Mouse (Mus musculus) layer of hippocampus, adult 2 months (tissue): ENCODE results near the gene Zbed3. TPM values are rescaled to one million over a fixed set of nuclear protein-coding genes. Genes with fewer than 3 reads are reported as not detected.

Experiments used
- DNase-seq, 2 experiments: peaks; one replicate each; pipeline ENCODE4 v3.0.0; 2022; ENCODE audit warnings: low spot score in 2 of 2
- H3K27ac ChIP-seq: fragments of 200-600 bp; 2 replicates; pipeline ENCODE4 v1.8.1; 2022
- H3K4me3 ChIP-seq: fragments of 200-600 bp; 2 replicates; pipeline ENCODE4 v1.8.1; 2022; ENCODE audit warnings: mild to moderate bottlenecking
- CTCF ChIP-seq: fragments of 200-600 bp; conservative IDR thresholded peaks from 2 replicates; pipeline ENCODE4 v1.8.1; 2022; ENCODE audit warnings: antibody characterized with exemption, mild to moderate bottlenecking, moderate library complexity
- total RNA-seq, 2 experiments: library from RNA; stranded (reverse); gene quantifications; 2 replicates each; pipeline ENCODE4 v1.2.3; 2021

Zbed3 gene
- total RNA-seq, 2 experiments from 2014 or later, result 14.0 to 16.5 TPM

- peak overlapping the region; percentile 72 for H3K4me3 ChIP-seq
- peak overlapping the region; percentile 97 for H3K27ac ChIP-seq
- DNase-seq, result peak; percentile 42 to 70
- TF ChIP-seq CTCF, result peak; percentile 84
These were observed 676 bp downstream of the Zbed3 start for GRCm38 (mm10) chr13:95323950-95324625.

GRCm38 (mm10) chr13:95324626-95325079, 1.2 kb downstream of the Zbed3 start:
- no peak for DNase-seq
- peak; percentile 30 for TF ChIP-seq CTCF
- Histone ChIP-seq H3K4me3 (peak overlapping the region; percentile 72), H3K27ac (peak overlapping the region; percentile 97)

DNA sequence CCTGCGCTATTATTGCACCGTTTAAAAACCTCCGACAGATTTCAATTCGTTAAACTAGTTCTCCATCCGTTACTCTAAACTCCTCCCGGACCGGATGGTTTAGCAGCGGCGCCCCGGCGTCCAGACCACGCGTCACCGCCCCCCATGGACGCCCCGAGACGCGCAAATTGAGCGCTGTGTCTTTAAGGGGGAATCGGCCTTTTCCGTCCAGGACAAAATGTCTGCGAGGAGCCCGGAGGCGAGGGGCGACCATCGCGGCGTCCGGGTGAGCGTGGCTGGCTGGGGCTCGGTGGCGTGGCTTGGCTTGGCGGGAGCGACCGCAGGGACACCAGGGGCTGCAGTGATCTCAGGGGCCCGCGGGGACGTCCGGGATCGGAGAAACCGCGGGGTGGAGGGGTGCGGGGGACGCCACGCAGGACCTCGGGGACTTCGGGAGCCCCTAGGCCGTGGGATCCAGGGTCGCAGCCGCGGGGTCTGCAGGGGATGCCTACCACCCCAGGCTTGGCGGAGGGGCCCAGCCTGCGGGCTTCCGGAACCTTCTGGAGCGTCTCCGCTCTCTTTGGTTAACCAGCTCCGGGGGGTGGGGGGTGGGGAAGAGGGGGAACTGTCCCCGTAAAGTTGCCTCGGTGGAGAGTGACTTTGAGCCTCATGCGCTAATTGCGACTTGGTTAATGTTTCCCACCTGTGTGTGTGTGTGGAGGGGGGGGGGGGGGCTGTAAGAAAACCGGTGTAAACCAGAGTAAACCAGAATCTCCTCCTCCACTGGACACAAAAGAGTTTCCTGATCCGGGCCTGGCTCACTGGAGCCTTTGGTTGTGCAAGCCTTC, 1.9 kb downstream of the Zbed3 start:
- Histone ChIP-seq H3K4me3 (peak overlapping the region; percentile 72), H3K27ac (peak overlapping the region; percentile 97)
- TF ChIP-seq CTCF, result no peak
- peak; percentile 63 to 65 for DNase-seq

DNA sequence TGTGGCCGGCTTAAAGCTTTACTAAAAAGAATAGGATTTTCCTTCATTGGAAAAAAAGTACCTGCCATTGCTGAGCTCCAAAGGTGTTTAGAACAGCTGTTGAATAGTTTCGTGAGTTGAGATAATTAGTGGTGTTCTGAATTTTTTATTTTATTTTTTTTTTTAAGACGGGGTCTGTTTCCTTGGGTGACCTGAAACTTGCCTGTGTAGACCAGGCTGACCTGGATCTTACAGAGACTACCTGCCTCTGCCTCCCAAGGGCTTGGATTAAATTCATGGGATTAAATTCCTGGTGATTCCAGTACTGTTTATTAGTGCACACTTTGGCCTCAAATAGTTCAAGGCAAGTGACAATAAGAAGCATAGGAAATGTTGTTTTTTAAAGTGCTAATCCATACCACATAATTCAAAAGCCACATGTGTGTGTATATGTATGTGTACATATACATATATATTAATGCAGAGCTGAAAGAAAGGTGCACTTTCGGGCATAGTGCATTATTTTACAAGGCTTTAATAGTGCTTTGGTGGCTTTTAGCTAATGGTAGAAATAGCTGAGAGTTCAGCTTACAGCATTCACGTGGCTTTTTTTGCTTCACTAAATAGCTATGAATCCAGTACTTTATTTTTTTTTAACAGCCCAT, 2.6 kb downstream of the Zbed3 start:
- no peak for DNase-seq
- TF ChIP-seq CTCF, result no peak
- Histone ChIP-seq H3K27ac (peak overlapping the region; percentile 97), H3K4me3 (peak overlapping the region; percentile 72)

DNA sequence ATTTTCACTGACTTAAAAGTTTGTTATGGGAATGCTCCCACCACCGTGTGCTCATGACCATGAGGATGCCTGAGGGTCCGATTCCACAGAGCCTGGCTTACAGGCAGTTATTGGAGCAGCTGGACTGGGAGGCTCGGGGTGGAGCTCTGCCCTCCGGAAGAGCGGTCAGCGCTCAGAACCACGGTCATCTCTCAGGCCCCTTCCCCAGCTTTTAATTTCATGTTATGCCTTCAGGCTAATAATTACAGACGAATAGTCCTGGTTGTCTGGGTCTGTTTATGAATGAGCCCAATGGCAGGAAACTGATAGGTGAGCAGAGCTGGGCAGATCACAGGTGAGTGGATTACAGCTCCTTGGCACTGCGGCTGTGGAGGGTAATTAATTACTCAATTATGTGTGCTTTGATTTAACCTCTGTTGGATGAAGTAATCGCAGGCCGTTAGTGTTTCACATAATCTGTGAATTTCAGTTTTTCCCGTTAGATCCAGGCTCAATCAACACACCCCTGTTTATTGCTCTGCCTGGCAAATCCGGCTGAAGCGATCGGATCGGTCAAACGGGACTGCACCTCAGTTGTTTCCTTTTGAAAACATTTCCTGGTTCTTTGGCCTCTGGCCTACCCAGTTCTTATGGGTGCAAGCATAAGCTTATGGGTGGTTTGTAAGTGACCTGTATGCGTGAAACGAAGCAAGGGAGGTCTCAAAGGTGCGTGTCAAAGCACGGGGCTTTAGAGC, 3.4 kb downstream of the Zbed3 start:
- Histone ChIP-seq H3K27ac (peak overlapping the region; percentile 97), H3K4me3 (peak overlapping the region; percentile 72)
- no peak for TF ChIP-seq CTCF
- DNase-seq, result no peak

DNA sequence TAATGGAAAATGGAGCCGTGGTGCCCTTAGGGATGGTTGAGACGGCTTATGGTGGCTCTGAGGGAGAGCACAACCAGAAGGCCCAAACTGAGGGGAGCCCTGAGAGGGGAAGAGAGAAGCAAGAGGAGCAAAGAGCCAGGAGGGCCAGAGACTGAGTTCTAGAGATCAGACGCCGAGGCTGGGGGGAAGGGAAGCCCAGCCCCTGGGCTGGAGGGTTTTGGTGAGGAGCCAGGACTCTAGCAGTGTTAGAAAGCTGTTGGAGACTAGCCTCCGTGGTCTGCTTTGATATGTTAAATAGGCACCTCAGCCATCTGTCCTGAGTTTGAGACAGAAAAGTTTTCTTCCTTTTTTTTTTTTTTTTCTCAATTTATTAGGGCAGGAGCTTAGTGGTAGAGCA, 3.9 kb downstream of the Zbed3 start:
- peak in 1 of 2 experiments; percentile 36 for DNase-seq

GRCm38 (mm10) chr13:95328767-95329166, 5.4 kb downstream of the Zbed3 start:
- Histone ChIP-seq H3K4me3 (no peak overlapping the region), H3K27ac (no peak overlapping the region)
- no peak for TF ChIP-seq CTCF
- DNase-seq, result no peak

More for the DNA sequence above, 3.9 kb downstream of the Zbed3 start:
- Histone ChIP-seq H3K27ac (peak overlapping the region; percentile 97), H3K4me3 (peak overlapping the region; percentile 72)
- no peak for TF ChIP-seq CTCF

DNA sequence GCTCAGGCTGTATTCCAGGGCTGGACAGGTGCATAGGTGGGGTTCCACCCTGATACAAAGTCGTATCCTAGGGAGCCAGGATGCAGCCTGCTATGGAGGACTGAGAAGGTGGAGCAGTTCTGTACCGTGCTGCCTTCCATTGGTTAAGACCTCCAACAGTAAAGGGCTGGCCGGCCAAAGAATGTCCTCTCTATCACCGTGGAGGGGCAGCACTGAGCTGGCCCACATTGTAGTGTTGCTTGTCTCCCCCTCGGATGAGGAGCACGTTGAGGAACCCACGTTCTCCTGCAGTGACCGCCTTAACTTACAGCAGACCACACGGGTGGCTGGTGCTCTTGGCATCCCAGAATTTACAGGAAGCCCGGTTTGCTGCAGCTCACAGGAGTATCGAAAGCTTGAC, 7.1 kb downstream of the Zbed3 start:
- no peak overlapping the region for H3K27ac ChIP-seq
- DNase-seq, result no peak
- H3K4me3 ChIP-seq, result no peak overlapping the region
- TF ChIP-seq CTCF, result 0 out of 2 replicates have a peak, but pooled peaks have one; percentile 14

- Histone ChIP-seq H3K27ac (no peak overlapping the region), H3K4me3 (no peak overlapping the region)
- no peak for DNase-seq
- no peak for TF ChIP-seq CTCF
These were observed 8.9 kb downstream of the Zbed3 start for GRCm38 (mm10) chr13:95332086-95332899.

DNA sequence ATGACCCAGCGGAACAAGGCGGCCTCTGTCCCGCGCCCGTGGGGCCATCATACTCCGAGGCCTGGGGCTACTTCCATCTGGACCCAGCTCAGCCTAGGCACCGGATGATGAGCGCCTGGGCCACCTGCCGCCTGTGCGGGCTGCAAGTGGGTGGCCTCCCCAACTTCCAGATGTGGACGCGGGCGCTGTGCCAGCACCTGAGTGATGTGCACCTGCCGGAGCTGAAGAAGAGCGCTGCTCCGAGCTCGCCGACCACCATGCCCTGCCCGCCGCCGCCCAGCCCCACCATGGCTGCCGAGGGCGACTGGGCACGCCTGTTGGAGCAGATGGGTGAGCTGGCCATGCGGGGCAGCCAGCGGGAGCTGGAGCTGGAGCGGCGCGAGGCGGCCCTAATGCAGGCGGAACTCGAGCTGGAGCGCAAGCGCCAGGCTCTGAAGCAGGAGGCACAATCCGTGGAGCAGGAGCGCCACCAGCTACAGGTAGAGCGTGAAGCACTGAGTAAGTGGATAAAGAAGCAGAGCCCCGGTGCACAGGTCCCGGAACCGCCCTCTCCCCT, 12.8 kb downstream of the Zbed3 start:
- TF ChIP-seq CTCF, result peak; percentile 44
- Histone ChIP-seq H3K27ac (peak overlapping the region; percentile 43; the same call in 1 of the 2 replicates), H3K4me3 (peak overlapping the region; percentile 39)
- peak in 1 of 2 experiments; percentile 57 for DNase-seq

DNA sequence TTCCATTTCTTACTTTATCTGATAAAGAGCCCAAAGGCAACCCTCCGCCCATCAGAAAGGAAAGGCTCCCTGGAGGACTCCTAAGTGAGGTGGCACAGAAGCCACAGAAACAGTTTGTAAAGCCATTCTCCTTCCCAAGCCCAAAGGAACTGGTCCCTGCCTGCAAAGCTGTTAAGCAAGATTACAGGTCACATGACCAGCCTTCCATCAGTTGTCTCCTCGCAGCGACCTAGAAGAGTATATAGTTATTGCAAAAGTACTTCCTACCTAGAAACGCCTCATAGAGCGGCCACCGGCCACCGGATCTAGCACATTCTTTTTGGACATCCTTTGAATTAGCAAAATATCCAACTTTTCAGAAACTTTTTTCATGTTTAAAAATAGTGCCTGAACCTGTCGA, 20.1 kb downstream of the Zbed3 start:
- Histone ChIP-seq H3K4me3 (no peak overlapping the region), H3K27ac (no peak overlapping the region)
- no peak for TF ChIP-seq CTCF
- no peak for DNase-seq

- no peak for TF ChIP-seq CTCF
- DNase-seq, result no peak
- Histone ChIP-seq H3K4me3 (no peak overlapping the region), H3K27ac (no peak overlapping the region)
These were observed 22.5 kb downstream of the Zbed3 start for GRCm38 (mm10) chr13:95345869-95346268.
